Mouse (Mus musculus) urinary bladder, postnatal 10 days (tissue): Measurements from ENCODE around the gene Frem3.
A peak's percentile ranks its signal among the peaks of the same experiment; 100 is the strongest.

Source experiments
- DNase-seq: peaks from one replicate; pipeline ENCODE4 v3.0.0; 2022; ENCODE audit warnings: low spot score

Frem3 gene

DNA sequence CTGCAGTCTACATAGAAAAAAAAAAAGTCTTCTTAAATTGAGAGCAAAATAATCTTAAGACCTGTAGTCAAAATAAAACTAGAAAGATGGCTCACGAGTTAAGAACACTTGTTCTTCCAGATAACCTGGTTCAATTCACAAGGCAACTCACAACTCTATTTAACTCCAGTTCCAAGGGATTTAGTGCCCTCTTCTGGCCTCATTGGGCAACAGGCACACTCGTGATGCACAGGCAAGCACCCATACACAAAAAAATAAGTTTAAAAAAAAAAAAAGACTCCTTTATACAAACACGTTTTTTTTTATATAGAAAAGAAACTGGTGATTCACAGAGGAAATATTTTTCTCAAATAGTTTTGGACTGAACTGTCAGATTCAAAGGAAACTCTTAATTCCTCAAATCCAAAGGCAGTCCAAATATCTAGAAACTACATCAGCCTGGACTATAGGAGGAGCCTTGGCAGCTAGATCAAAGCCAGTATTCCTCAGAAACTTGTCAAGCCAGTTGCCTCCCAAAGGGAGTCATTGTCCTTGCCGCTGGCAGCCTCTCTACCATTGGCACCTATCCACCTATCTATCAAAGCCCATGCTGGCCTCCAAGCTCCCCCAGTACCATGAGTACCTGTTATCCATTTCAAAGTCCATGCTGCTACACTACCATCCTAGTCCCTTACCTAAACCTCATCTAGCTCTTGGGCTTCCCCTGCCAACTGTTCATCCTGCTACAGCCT is 100.0 kb downstream of the Frem3 start:
- DNase-seq: no peak

DNA sequence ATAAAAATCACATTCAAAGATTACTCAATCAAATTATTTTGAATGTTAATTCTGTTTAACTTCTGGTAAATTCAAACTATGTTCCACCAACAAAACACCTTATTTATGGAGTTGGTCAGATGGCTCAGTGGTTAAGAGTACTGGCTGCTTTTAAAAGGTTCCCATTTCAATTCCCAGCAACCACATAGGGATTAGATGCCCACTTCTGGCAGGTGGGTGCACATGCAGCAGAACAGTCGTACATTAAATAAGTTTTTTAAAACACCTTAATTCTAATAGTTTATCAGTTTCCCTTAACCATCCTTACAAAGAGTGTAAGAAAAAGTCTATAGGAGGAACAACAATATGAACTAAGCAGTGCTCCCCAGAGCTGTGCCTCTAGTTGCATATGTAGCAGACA is 103.6 kb downstream of the Frem3 start:
- no peak for DNase-seq

DNA sequence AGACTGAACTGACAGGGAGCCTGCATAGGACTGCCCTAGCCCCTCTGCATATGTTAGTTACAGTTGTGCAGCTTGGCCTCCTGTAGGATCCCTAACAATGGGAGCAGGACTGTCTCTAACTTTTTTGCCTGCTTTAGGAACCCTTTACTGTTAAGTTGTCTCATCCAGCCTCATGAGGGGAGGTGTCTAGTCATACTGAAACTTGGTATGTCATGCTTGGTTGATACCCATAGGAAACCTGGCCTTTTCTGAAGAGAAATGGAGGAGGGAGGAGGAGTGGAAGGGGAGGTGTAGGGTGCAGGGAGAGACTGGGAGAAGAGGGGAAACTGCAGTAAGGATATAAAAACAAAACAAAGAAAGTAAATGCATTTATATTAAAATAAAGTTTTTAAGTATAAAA is 121.4 kb downstream of the Frem3 start:
- DNase-seq: no peak

DNA sequence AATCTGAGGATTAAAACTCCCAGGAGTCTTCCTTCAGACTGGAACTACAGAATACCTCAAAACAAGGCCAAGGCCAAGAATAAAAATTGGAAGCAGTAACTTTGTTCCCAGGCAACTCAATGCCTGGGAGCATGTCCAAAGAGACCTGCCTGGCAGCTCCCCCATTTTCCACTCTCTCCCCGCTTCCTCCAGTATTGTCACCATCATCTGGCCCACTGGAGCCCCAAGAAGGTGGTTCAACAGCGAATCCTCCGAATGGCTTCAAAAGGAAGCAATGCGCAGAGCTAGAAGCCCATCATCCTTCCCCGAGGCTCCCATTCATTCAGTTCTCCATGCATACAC is 127.1 kb downstream of the Frem3 start:
- DNase-seq: no peak

DNA sequence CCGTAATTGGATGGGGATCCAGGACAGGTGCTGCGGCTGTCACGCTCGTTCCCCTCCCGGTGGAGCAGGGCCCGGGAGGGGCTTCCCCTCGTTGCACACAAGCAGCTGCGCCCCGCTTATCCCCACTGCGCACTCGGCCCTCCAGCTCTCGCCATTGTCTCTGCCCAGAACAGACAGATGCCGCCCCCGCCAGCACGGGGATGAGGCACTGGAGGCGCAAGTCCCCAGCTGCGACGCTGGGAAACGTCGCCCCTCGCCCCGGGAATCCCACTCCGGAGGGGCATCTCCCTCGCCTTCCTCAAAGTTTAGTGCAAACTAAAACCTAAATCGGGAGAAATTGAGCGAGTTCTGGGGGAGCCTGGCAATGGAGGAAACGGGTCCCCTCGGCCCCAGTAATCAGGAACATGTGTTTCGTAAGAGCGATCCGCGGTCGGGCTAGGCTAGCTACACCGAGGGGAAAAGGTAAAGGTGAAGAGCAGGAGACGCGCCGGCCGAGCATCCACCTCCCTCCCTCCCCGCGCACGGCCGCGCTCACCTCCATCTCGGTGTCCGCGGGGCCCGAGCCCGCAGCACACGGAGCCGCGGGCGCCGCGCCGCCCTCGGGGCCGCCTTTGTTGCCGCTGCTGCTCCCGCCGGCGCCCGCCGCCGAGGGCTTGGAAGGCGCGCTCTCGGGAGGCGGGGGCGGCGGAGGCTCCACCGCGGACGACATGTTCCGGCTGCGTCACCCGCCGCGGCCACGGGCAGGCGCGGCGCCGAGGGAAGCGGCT is 127.7 kb downstream of the Frem3 start:
- no peak for DNase-seq

DNA sequence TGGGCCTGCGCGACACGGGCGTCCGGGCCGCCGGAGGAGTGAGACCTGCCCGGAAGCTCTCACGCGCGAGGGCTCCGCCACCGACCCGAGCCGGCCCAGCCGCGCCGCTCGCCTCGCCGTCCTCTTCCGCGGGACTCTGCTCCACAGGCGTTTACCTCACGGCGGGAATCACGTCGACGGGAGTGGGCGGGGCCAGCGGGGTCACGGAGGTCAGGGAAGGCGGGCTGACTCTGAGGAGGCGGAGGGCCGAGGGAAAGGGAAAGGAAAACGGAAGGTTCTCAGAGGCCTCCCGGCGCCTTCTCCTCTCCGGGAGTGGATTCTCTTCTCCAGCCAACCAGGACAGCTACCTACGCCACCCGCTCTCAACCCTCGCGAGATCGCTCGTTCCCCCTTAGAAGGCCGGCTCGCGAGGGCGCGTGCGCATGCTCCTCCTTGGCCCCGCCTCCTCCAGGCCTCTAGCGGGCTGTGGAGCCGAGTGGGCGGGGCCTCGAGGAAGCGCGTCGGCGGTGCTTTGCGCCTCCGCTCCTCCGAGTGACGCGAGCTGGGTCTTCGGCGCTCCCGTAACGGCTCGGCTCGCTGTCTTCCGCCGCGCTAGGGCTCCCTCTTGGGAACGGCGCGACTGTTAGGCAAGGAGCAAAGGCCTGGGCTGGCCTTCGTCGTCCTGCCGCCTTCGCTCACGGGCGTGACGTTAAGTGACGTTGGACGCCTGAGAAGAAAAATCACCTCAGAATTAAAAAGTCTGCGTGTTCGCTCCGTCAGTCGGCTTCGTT is 128.5 kb downstream of the Frem3 start, which contains the start of gene Smarca5:
Gene Smarca5 (minus strand): TSS at position 343 of the 770 bp plus-strand sequence.
- peak; percentile 86 for DNase-seq

DNA sequence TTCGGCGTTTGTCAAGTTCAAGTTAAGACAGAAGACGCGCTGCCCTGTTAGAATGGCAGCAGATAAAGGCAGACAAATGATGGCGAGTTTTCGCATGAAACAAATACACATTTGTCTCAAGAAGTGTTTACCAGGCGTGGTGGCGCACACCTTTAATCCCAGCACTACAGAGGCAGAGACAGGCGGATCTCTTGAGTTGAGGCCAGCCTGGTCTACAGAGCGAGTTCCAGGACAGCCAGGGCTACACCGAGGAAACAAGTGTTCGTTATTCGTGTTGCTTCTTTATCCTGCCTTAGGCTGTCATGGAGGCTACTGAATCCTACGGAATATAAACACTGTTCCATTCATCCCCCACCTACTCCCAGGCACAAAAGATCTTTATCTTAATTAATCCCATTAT is 129.1 kb downstream of the Frem3 start:
- no peak for DNase-seq
